Comparison of ENCODE assay signal across 11 mouse cellular contexts in the genomic region with DNA sequence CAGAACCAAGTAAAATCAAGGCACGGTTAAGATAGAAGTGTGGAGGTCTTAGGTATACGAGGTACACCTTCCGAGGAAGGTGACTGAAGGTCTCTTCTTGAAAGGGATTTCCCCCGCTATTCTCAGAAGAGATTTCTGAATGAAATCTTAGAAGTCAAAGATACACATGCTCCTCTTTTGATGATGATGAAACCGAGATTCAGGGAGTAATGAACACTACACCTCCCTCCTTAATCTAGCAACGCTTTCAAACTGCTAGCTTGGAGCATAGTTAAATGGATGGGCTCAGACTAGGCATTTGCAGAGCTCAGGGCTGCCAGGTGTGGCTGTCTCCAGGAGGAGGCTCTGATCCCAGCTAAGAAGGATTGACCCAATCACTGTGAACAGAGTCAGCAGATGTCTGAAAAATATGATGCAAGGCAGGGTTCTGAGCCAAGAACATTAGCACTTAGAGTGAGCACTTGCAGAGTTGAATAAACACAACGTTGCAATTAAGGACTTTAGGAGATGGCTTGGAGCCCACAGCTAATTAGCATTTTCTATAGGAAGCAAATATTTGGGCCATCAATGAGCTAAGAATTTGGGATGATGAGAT. TPM values are rescaled to one million over a fixed set of nuclear protein-coding genes. Genes with fewer than 3 reads are reported as not detected.
DNase-seq lines count a peak whose midpoint lies in the region; ATAC-seq lines count a peak whose summit lies in the region.
"Had no signal": no experiment of that assay in that cellular context is flagged by ENCODE, and none has a peak within 500 bp of the region (broad histone marks: within the 10 kb centered on the region; RNA-seq: fewer than 3 reads in every experiment).

No protein-coding gene starts in this region.

- intact Hi-C loops in heart, postnatal 36 days (cut with DNase I): loop anchor here (10.0 kb wide), 1 partner anchor 682 kb away; a partner anchor contains a TSS

- DNase-seq in heart, adult 11 months: peak; percentile 91
- no peak for DNase-seq in heart, postnatal 36 days
- DNase-seq in retina, postnatal 1 day: peak; percentile 49
- DNase-seq in retina, embryonic 14.5 days (ENCODE audit: low spot score): no peak
- peak; percentile 65 for DNase-seq in induced T-regulatory cell, adult 2 months (ENCODE audit: low read depth)
- DNase-seq in right cerebral cortex, adult 2 months (ENCODE audit: low spot score in 2 of 2): no peak
- DNase-seq: cerebellum, adult 2 months; layer of hippocampus, postnatal 36 days; liver, embryonic 13.5 days; thymus, postnatal 14 days had no signal

- no peak for ATAC-seq in monocyte, adult 5-6 weeks (replicated peaks; ENCODE audit: insufficient number of reproducible peaks, low FRiP score, low TSS enrichment, poor library complexity, severe bottlenecking)

RNA-seq across cellular contexts. Expression of a gene that starts 2.5 kb away (rescaled TPM):
- total RNA-seq in heart, postnatal 36 days (2021): 100 to 1,000 TPM; 564 to 643 TPM
- total RNA-seq in monocyte, adult 5-6 weeks (2017): 400 to 470 TPM (median 447 TPM) in 3 replicates

Comparison
In these comparisons a context has a peak if more than half of its experiments do, and no peak if none do; other contexts are left out.
1. DNase-seq: peak in heart, adult 11 months (single experiment), retina, postnatal 1 day (single experiment) and induced T-regulatory cell, adult 2 months (single experiment); none in heart, postnatal 36 days (0 of 2), retina, embryonic 14.5 days (single experiment) and right cerebral cortex, adult 2 months (0 of 2).